Mouse (Mus musculus): ENCODE measurements around the gene Gm5134. TPM values are rescaled to one million over a fixed set of nuclear protein-coding genes. Genes with fewer than 3 reads are reported as not detected.

Gm5134 gene
- polyA plus RNA-seq, 1 experiment: 0.03 TPM

DNA sequence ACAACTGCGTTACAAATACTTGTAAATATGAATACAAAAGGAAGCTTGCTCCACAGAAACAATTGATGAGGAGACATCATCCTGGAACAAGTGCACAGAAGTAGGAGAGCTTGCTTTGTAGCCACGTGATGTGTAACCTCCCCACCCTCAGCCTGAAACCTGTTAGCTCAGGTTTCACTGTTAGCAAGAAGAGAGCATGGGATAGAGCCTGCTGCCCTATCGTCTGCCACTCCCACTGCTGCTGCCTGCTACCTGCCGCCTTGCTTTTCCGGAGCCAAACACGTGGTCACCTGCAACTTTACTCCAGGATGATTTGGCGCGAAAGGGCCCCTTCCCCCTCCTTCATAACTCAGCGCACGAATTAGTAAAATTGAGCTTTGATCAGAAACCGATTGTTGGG is 97.5 kb downstream of the Gm5134 start:
- TF ChIP-seq POLR2A (IDR thresholded peaks at IDR 0.05; ENCODE audit: low read depth, low read length) (no peak), CTCF (conservative IDR thresholded peaks at IDR 0.05; ENCODE audit: insufficient read depth, insufficient read length, low read depth, low read length) (no peak)
- Histone ChIP-seq H3K27me3 (replicated peaks; ENCODE audit: control insufficient read depth, insufficient read depth, low read length) (no peaks in the 10 kb centered on the region), H3K27ac (ENCODE audit: insufficient read depth, low read depth, low read length) (no peak overlapping the region), H3K4me3 (ENCODE audit: insufficient read depth, low read depth, low read length) (no peak overlapping the region), H3K4me1 (ENCODE audit: control insufficient read depth, insufficient read depth, low read length) (no peaks in the 10 kb centered on the region), H3K36me3 (ENCODE audit: control insufficient read depth, insufficient read depth, low read length) (no peaks in the 10 kb centered on the region)
- DNase-seq: no peak
- 78% methylated on average over 11 of the region's 11 CpGs for WGBS

Other genes starting within 250 kb of the Gm5134 start
- 24.6 and 27.3 TPM in 2 replicates for gene Cabin1, start 190.2 kb upstream of the Gm5134 start, polyA plus RNA-seq (2012; rRNA removed)
- 408 and 410 TPM in 2 replicates for gene Ddt, start 181.1 kb upstream of the Gm5134 start, polyA plus RNA-seq (2012; rRNA removed)
- not detected in 2 replicates for gene Gm20441, start 173.6 kb upstream of the Gm5134 start, polyA plus RNA-seq (2012; rRNA removed)
- 97.4 and 108 TPM in 2 replicates for gene Gstt3, start 173.1 kb upstream of the Gm5134 start, polyA plus RNA-seq (2012; rRNA removed)
- gene Gstt1, start 155.9 kb upstream of the Gm5134 start, polyA plus RNA-seq (2012; rRNA removed): 492 and 514 TPM in 2 replicates
- gene Gstt4, start 132.0 kb upstream of the Gm5134 start, polyA plus RNA-seq (2012; rRNA removed): 0.11 and 0.23 TPM in 2 replicates
- 1,054 and 1,473 TPM in 2 replicates for gene Gstt2, start 117.1 kb upstream of the Gm5134 start, polyA plus RNA-seq (2012; rRNA removed)
- 3,280 and 4,796 TPM in 2 replicates for gene Mif, start 94.3 kb upstream of the Gm5134 start, polyA plus RNA-seq (2012; rRNA removed)
- gene Derl3, start 61.1 kb upstream of the Gm5134 start, polyA plus RNA-seq (2012; rRNA removed): 5.0 and 6.4 TPM in 2 replicates
- 34.6 and 37.7 TPM in 2 replicates for gene Smarcb1, start 32.9 kb upstream of the Gm5134 start, polyA plus RNA-seq (2012; rRNA removed)
- 1,587 and 1,621 TPM in 2 replicates for gene Chchd10, start 21.4 kb upstream of the Gm5134 start, polyA plus RNA-seq (2012; rRNA removed)
- gene Mmp11, start 18.0 kb upstream of the Gm5134 start, polyA plus RNA-seq (2012; rRNA removed): 21.5 and 23.9 TPM in 2 replicates
- 1.3 and 1.4 TPM in 2 replicates for gene Gm867, start 13.8 kb upstream of the Gm5134 start, polyA plus RNA-seq (2012; rRNA removed)
- gene Vpreb3, start 11.5 kb upstream of the Gm5134 start, polyA plus RNA-seq (2012; rRNA removed): 1.2 and 3.8 TPM in 2 replicates
- 4.2 and 4.3 TPM in 2 replicates for gene Zfp280b, start 78.1 kb downstream of the Gm5134 start, polyA plus RNA-seq (2012; rRNA removed)
- gene Slc5a4b, start 156.4 kb downstream of the Gm5134 start, polyA plus RNA-seq (2012; rRNA removed): 0.07 and 0.08 TPM in 2 replicates
- not detected in 2 replicates for gene Slc5a4a, start 192.9 kb downstream of the Gm5134 start, polyA plus RNA-seq (2012; rRNA removed)

Measured in kidney, adult 2 months (tissue).